ENCODE assay signal across 16 mouse cellular contexts in the genomic region with DNA sequence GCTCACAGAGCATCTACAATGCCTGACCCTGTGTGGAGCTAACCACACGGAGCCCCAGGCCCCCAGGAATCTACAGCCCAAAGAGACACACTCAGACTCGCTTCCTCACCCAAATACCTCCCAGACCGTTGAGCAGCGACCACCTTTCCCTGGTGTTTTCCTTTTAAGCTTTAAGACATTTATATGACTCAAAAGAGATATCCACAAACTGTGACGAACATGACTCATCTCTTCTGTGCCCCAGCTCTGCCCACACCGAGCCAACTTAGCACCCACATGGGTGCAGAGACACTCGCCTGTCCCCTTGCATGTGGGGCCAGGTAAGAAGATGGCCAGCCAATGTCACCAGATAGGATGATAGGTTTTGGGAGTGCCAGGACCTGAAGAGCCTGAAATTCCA.
A peak's percentile ranks its signal among the peaks of the same experiment; 100 is the strongest.
DNase-seq lines count a peak whose midpoint lies in the region; ATAC-seq and TF ChIP-seq lines count a peak whose summit lies in the region.
"Had no signal": no experiment of that assay in that cellular context is flagged by ENCODE, and none has a peak within 500 bp of the region (broad histone marks: within the 10 kb centered on the region; RNA-seq: fewer than 3 reads in every experiment).

No protein-coding gene starts in this region.

- no peak overlapping the region for H3K4me2 ChIP-seq in hindbrain, embryonic 14.5 days (replicated peaks)
- H3K4me2 ChIP-seq: heart, embryonic 13.5 days; liver, embryonic 13.5 days had no signal

- no peak overlapping the region for H3K9ac ChIP-seq in hindbrain, embryonic 14.5 days
- H3K9ac ChIP-seq: heart, embryonic 13.5 days; liver, embryonic 13.5 days had no signal

- H3K9me3 ChIP-seq in hindbrain, embryonic 10.5 days = no peaks in the 10 kb centered on the region
- H3K9me3 ChIP-seq in hindbrain, embryonic 14.5 days (ENCODE audit: control insufficient read depth, low read length) = no peaks in the 10 kb centered on the region
- H3K9me3 ChIP-seq: heart, embryonic 13.5 days; liver, embryonic 13.5 days; megakaryocyte, embryonic 14.5 days had no signal

- H3K27ac ChIP-seq in hindbrain, embryonic 10.5 days = peak overlapping the region; percentile 74
- no peak overlapping the region for H3K27ac ChIP-seq in hindbrain, embryonic 14.5 days
- H3K27ac ChIP-seq in spleen, adult 2 months (ENCODE audit: insufficient read depth, low read length) = peak overlapping the region; percentile 76
- no peak overlapping the region for H3K27ac ChIP-seq in cerebellum, adult 2 months (ENCODE audit: insufficient read depth, low read length)
- H3K27ac ChIP-seq: heart, embryonic 13.5 days; kidney, postnatal 0 days; liver, embryonic 13.5 days had no signal

- WGBS in hindbrain, embryonic 10.5 days = 76% methylated on average over 7 of the region's 7 CpGs
- WGBS in hindbrain, embryonic 14.5 days = 76% methylated on average over 7 of the region's 7 CpGs
- 50% methylated on average over 7 of the region's 7 CpGs for WGBS in spleen, adult 2 months
- WGBS in cerebellum, adult 2 months = 81% methylated on average over 7 of the region's 7 CpGs

- TF ChIP-seq CTCF in spleen, adult 2 months (IDR thresholded peaks at IDR 0.05; ENCODE audit: extremely low read depth, insufficient read depth, insufficient read length, insufficient replicate concordance) = no peak
- no peak for TF ChIP-seq CTCF in cerebellum, adult 2 months (IDR thresholded peaks at IDR 0.05; ENCODE audit: borderline replicate concordance, insufficient read depth, low read depth, low read length)

- no peak overlapping the region for H3K4me3 ChIP-seq in hindbrain, embryonic 10.5 days
- H3K4me3 ChIP-seq in hindbrain, embryonic 14.5 days (replicated peaks; ENCODE audit: low read length) = no peak overlapping the region
- H3K4me3 ChIP-seq in spleen, adult 2 months (ENCODE audit: extremely low read depth, insufficient read depth, insufficient read length) = no peak overlapping the region
- H3K4me3 ChIP-seq in cerebellum, adult 2 months (replicated peaks; ENCODE audit: insufficient read depth, low read depth, low read length) = no peak overlapping the region
- H3K4me3 ChIP-seq: heart, embryonic 13.5 days; liver, embryonic 13.5 days; megakaryocyte, embryonic 14.5 days had no signal

- H3K27me3 ChIP-seq in hindbrain, embryonic 10.5 days (ENCODE audit: insufficient read depth, poor library complexity, severe bottlenecking) = no peaks in the 10 kb centered on the region
- H3K27me3 ChIP-seq in hindbrain, embryonic 14.5 days (ENCODE audit: control insufficient read depth, insufficient read depth, low read length) = no peaks in the 10 kb centered on the region
- no peaks in the 10 kb centered on the region for H3K27me3 ChIP-seq in spleen, adult 2 months (ENCODE audit: control insufficient read depth, insufficient read depth, low read length)
- H3K27me3 ChIP-seq in cerebellum, adult 2 months (ENCODE audit: control insufficient read depth, insufficient read depth, low read length) = no peaks in the 10 kb centered on the region
- H3K27me3 ChIP-seq: heart, embryonic 13.5 days; liver, embryonic 13.5 days had no signal

- ATAC-seq in CD4-positive, CD25-positive, alpha-beta regulatory T cell, adult 4 months = no peak
- ATAC-seq in hindbrain, embryonic 14.5 days (ENCODE audit: low FRiP score) = no peak

- peaks cover 55% of the 10 kb centered on the region for H3K4me1 ChIP-seq in hindbrain, embryonic 10.5 days (replicated peaks)
- H3K4me1 ChIP-seq in hindbrain, embryonic 14.5 days (replicated peaks; ENCODE audit: control insufficient read depth, insufficient read depth, low read length) = 0 out of 2 replicates have a peak, but pooled peaks cover 7% of the 10 kb centered on the region
- peaks cover 27% of the 10 kb centered on the region; the same call in 1 of the 2 replicates for H3K4me1 ChIP-seq in spleen, adult 2 months (ENCODE audit: control insufficient read depth, insufficient read depth, insufficient read length)
- H3K4me1 ChIP-seq in cerebellum, adult 2 months (ENCODE audit: control insufficient read depth, insufficient read depth, low read length) = peaks cover 16% of the 10 kb centered on the region

- no peak for TF ChIP-seq POLR2A in spleen, adult 2 months (IDR thresholded peaks at IDR 0.05; ENCODE audit: low read depth, low read length)
- TF ChIP-seq POLR2A in cerebellum, adult 2 months (IDR thresholded peaks at IDR 0.05; ENCODE audit: borderline replicate concordance, insufficient read depth, low read length) = no peak

- H3K36me3 ChIP-seq in hindbrain, embryonic 10.5 days = peaks cover 46% of the 10 kb centered on the region
- no peaks in the 10 kb centered on the region for H3K36me3 ChIP-seq in hindbrain, embryonic 14.5 days (replicated peaks; ENCODE audit: control insufficient read depth, insufficient read depth)
- H3K36me3 ChIP-seq in spleen, adult 2 months (ENCODE audit: control insufficient read depth, insufficient read depth, low read length) = peaks cover 22% of the 10 kb centered on the region

- DNase-seq in CD4-positive, CD25-positive, alpha-beta regulatory T cell, adult 2 months (ENCODE audit: low read depth, low spot score) = peak; percentile 37
- DNase-seq in hindbrain, embryonic 10.5 days (ENCODE audit: low spot score) = no peak
- DNase-seq in hindbrain, embryonic 14.5 days (ENCODE audit: low spot score) = no peak
- no peak for DNase-seq in spleen, adult 2 months (ENCODE audit: low read depth in 1 of 2, low spot score in 2 of 2)
- DNase-seq in spleen, adult 12 weeks (ENCODE audit: low spot score) = no peak
- no peak for DNase-seq in cerebellum, adult 2 months
- no peak for DNase-seq in adrenal gland, postnatal 10 days
- DNase-seq: cerebellum, adult 18-20 months; gastrocnemius, postnatal 25 days; layer of hippocampus, adult 9-11 months; liver, embryonic 13.5 days; right cerebral cortex, postnatal 4 days had no signal

Comparison
In these comparisons a context has a peak if more than half of its experiments do, and no peak if none do; other contexts are left out.
1. H3K27ac ChIP-seq: peak in hindbrain, embryonic 10.5 days (single experiment) and spleen, adult 2 months (single experiment); none in hindbrain, embryonic 14.5 days (single experiment) and cerebellum, adult 2 months (single experiment).